27 mouse cellular contexts compared by ENCODE assay signal in the genomic region with DNA sequence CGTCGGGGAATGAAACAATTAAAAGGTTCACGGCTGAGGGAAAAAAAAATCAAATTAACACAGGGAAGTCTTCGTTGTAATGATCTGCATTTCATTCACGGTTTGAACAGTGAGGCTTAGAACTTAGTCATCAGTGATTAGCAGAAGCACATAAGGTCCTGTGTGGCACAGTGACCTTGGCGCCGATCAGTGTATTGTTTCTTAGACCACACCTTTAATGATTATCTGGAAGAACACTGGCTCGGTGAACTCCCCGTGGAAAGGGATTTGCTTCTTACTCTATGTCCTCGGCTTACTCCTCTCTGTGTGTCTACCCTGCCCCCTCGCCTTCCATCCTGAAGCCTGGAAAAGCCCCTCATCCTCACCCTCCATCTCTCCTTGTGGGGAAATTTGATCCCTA.
A peak's percentile ranks its signal among the peaks of the same experiment; 100 is the strongest.
DNase-seq lines count a peak whose midpoint lies in the region; ATAC-seq and TF ChIP-seq lines count a peak whose summit lies in the region.
"Had no signal": no experiment of that assay in that cellular context is flagged by ENCODE, and none has a peak within 500 bp of the region (broad histone marks: within the 10 kb centered on the region; RNA-seq: fewer than 3 reads in every experiment).

No protein-coding gene starts in this region.

- H3K4me1 ChIP-seq in heart, embryonic 11.5 days (ENCODE audit: control insufficient read depth, insufficient read depth, low read length), result peaks cover 11% of the 10 kb centered on the region; the same call in 1 of the 2 replicates
- peaks cover 32% of the 10 kb centered on the region for H3K4me1 ChIP-seq in kidney, embryonic 15.5 days
- H3K4me1 ChIP-seq in stomach, postnatal 0 days (replicated peaks; ENCODE audit: control insufficient read depth, insufficient read depth), result 0 out of 2 replicates have a peak, but pooled peaks cover 3% of the 10 kb centered on the region
- H3K4me1 ChIP-seq: forebrain, embryonic 12.5 days; forebrain, embryonic 15.5 days; hindbrain, embryonic 12.5 days had no signal

- ATAC-seq in heart, embryonic 11.5 days (replicated peaks; ENCODE audit: insufficient number of reproducible peaks, low FRiP score, low TSS enrichment), result no peak
- no peak for ATAC-seq in kidney, embryonic 15.5 days (replicated peaks; ENCODE audit: low FRiP score)
- peak; percentile 84 for ATAC-seq in stomach, postnatal 0 days (ENCODE audit: low FRiP score, low TSS enrichment)
- ATAC-seq: forebrain, embryonic 15.5 days; hindbrain, postnatal 0 days; inflammation-experienced regulatory T-cells, adult 6 months; intestine, embryonic 16.5 days had no signal

- H3K36me3 ChIP-seq in heart, embryonic 11.5 days (ENCODE audit: control insufficient read depth, insufficient read depth, low read length), result no peaks in the 10 kb centered on the region
- no peaks in the 10 kb centered on the region for H3K36me3 ChIP-seq in kidney, embryonic 15.5 days
- H3K36me3 ChIP-seq in stomach, postnatal 0 days (ENCODE audit: control insufficient read depth, insufficient read depth, low read length), result no peaks in the 10 kb centered on the region
- H3K36me3 ChIP-seq: embryonic facial prominence, embryonic 13.5 days; forebrain, embryonic 12.5 days; forebrain, embryonic 15.5 days; G1E; heart, embryonic 10.5 days; hindbrain, embryonic 12.5 days had no signal

- 75% methylated on average over 11 of the region's 11 CpGs for WGBS in heart, embryonic 11.5 days (ENCODE audit: insufficient replicate concordance)
- WGBS in kidney, embryonic 15.5 days, result 55% methylated on average over 11 of the region's 11 CpGs
- WGBS in stomach, postnatal 0 days, result 74% methylated on average over 11 of the region's 11 CpGs

- H3K27me3 ChIP-seq in heart, embryonic 11.5 days (ENCODE audit: control insufficient read depth, insufficient read depth, low read length), result no peaks in the 10 kb centered on the region
- H3K27me3 ChIP-seq in kidney, embryonic 15.5 days, result no peaks in the 10 kb centered on the region
- no peaks in the 10 kb centered on the region for H3K27me3 ChIP-seq in stomach, postnatal 0 days (ENCODE audit: control insufficient read depth, insufficient read depth, low read length)
- H3K27me3 ChIP-seq: CH12.LX; embryonic facial prominence, embryonic 13.5 days; forebrain, embryonic 12.5 days; forebrain, embryonic 15.5 days; hindbrain, embryonic 12.5 days had no signal

- TF ChIP-seq EP300 in stomach, postnatal 0 days (optimal IDR thresholded peaks at IDR 0.05), result no peak

- no peak overlapping the region for H3K9ac ChIP-seq in heart, embryonic 11.5 days (ENCODE audit: low read depth, low read length)
- no peak overlapping the region for H3K9ac ChIP-seq in kidney, embryonic 15.5 days
- H3K9ac ChIP-seq in stomach, postnatal 0 days (ENCODE audit: low read length), result no peak overlapping the region
- H3K9ac ChIP-seq: embryonic facial prominence, embryonic 13.5 days; forebrain, embryonic 12.5 days; forebrain, embryonic 15.5 days; hindbrain, embryonic 12.5 days had no signal

- H3K27ac ChIP-seq in heart, embryonic 11.5 days (ENCODE audit: low read depth, low read length), result no peak overlapping the region
- H3K27ac ChIP-seq in kidney, embryonic 15.5 days, result peak overlapping the region; percentile 18; the same call in 1 of the 2 replicates
- H3K27ac ChIP-seq in stomach, postnatal 0 days (replicated peaks), result no peak overlapping the region
- H3K27ac ChIP-seq: embryonic facial prominence, embryonic 13.5 days; forebrain, embryonic 12.5 days; forebrain, embryonic 15.5 days; heart, adult 2 months; heart, embryonic 10.5 days; hindbrain, embryonic 12.5 days; hindbrain, postnatal 0 days had no signal

- H3K4me3 ChIP-seq in heart, embryonic 11.5 days (ENCODE audit: low read depth, low read length), result no peak overlapping the region
- no peak overlapping the region for H3K4me3 ChIP-seq in kidney, embryonic 15.5 days (replicated peaks)
- no peak overlapping the region for H3K4me3 ChIP-seq in stomach, postnatal 0 days (ENCODE audit: low read depth, low read length)
- H3K4me3 ChIP-seq: embryonic facial prominence, embryonic 13.5 days; erythroblast, embryonic 14.5 days; forebrain, embryonic 12.5 days; forebrain, embryonic 15.5 days; heart, adult 2 months; heart, embryonic 10.5 days; hindbrain, embryonic 12.5 days had no signal

- peak; percentile 83 for DNase-seq in heart, adult 11 months
- DNase-seq in kidney, postnatal 14 days, result no peak
- peak; percentile 23 for DNase-seq in stomach, postnatal 0 days (ENCODE audit: low spot score)
- no peak for DNase-seq in Muller cell, postnatal 12 days (ENCODE audit: inconsistent ontology term)
- DNase-seq: adrenal gland, adult 2 months; adrenal gland, postnatal 14 days; B cell, adult 2 months; cerebellum, adult 11-12 months; cerebellum, adult 8-10 months; cerebellum, postnatal 10 days; cerebellum, postnatal 36 days; embryo, embryonic 11 days; gastrocnemius, postnatal 25 days; heart, adult 2 months had no signal

- H3K4me2 ChIP-seq in heart, embryonic 11.5 days, result no peak overlapping the region
- H3K4me2 ChIP-seq in kidney, embryonic 15.5 days, result no peak overlapping the region
- no peak overlapping the region for H3K4me2 ChIP-seq in stomach, postnatal 0 days (replicated peaks; ENCODE audit: low read depth)
- H3K4me2 ChIP-seq: embryonic facial prominence, embryonic 13.5 days; forebrain, embryonic 12.5 days; forebrain, embryonic 15.5 days; hindbrain, embryonic 12.5 days had no signal

- no peak for TF ChIP-seq CTCF in stomach, postnatal 0 days (IDR thresholded peaks at IDR 0.05; ENCODE audit: low read depth)

- H3K9me3 ChIP-seq in heart, embryonic 11.5 days (replicated peaks; ENCODE audit: control insufficient read depth, low read length), result no peaks in the 10 kb centered on the region
- no peaks in the 10 kb centered on the region for H3K9me3 ChIP-seq in kidney, embryonic 15.5 days (replicated peaks)
- H3K9me3 ChIP-seq in stomach, postnatal 0 days (ENCODE audit: control insufficient read depth, low read length), result no peaks in the 10 kb centered on the region
- H3K9me3 ChIP-seq: embryonic facial prominence, embryonic 13.5 days; forebrain, embryonic 12.5 days; forebrain, embryonic 15.5 days; heart, embryonic 10.5 days; hindbrain, embryonic 12.5 days had no signal

Comparison
In these comparisons a context has a peak if more than half of its experiments do, and no peak if none do; other contexts are left out.
1. DNase-seq: peak in heart, adult 11 months (single experiment) and stomach, postnatal 0 days (single experiment); none in kidney, postnatal 14 days (single experiment) and Muller cell, postnatal 12 days (single experiment).